24 mouse cellular contexts compared by ENCODE assay signal in genomic region chr12:52014494-52015029, GRCm38 (mm10). TPM values are rescaled to one million over a fixed set of nuclear protein-coding genes. Genes with fewer than 3 reads are reported as not detected.
DNase-seq lines count a peak whose midpoint lies in the region; ATAC-seq and TF ChIP-seq lines count a peak whose summit lies in the region.
"Had no signal": no experiment of that assay in that cellular context is flagged by ENCODE, and none has a peak within 500 bp of the region (broad histone marks: within the 10 kb centered on the region; RNA-seq: fewer than 3 reads in every experiment).

No protein-coding gene starts in this region.

- no peak for TF ChIP-seq EP300 in lung, postnatal 0 days (IDR thresholded peaks at IDR 0.05)

- 40% methylated on average over 7 of the region's 7 CpGs for WGBS in lung, embryonic 14.5 days
- WGBS in lung, adult 2 months, result 69% methylated on average over 7 of the region's 7 CpGs
- WGBS in lung, postnatal 0 days, result 52% methylated on average over 7 of the region's 7 CpGs

- H3K4me2 ChIP-seq in lung, embryonic 14.5 days, result peak overlapping the region; percentile 29; the same call in 1 of the 2 replicates
- H3K4me2 ChIP-seq in lung, postnatal 0 days (replicated peaks; ENCODE audit: low read depth, low read length), result no peak overlapping the region
- H3K4me2 ChIP-seq: embryonic facial prominence, embryonic 13.5 days; forebrain, embryonic 13.5 days; heart, embryonic 11.5 days; hindbrain, embryonic 12.5 days; hindbrain, embryonic 15.5 days had no signal

- H3K4me3 ChIP-seq in lung, embryonic 14.5 days (ENCODE audit: low read depth, low read length), result no peak overlapping the region
- H3K4me3 ChIP-seq in lung, adult 2 months (replicated peaks; ENCODE audit: extremely low read depth, low read depth, low read length), result no peak overlapping the region
- H3K4me3 ChIP-seq in lung, postnatal 0 days (ENCODE audit: low read depth, low read length), result no peak overlapping the region
- H3K4me3 ChIP-seq: embryonic facial prominence, embryonic 13.5 days; forebrain, embryonic 10.5 days; forebrain, embryonic 13.5 days; gastrocnemius, adult 2 months; hindbrain, embryonic 12.5 days; hindbrain, embryonic 15.5 days had no signal

- 0 out of 2 replicates have a peak, but pooled peaks have one; percentile 58 for ATAC-seq in frontal cortex, adult (ENCODE audit: low TSS enrichment)
- ATAC-seq in lung, embryonic 14.5 days (ENCODE audit: insufficient read depth), result peak; percentile 84
- no peak for ATAC-seq in lung, postnatal 0 days
- ATAC-seq: CD4-positive, CD25-positive, alpha-beta regulatory T cell, adult 4 months; forebrain, embryonic 13.5 days had no signal

- TF ChIP-seq POLR2A in lung, adult 2 months (IDR thresholded peaks at IDR 0.05; ENCODE audit: borderline replicate concordance, extremely low read depth, low read depth, low read length), result no peak

- no peak overlapping the region for H3K27ac ChIP-seq in lung, embryonic 14.5 days (ENCODE audit: low read depth)
- no peak overlapping the region for H3K27ac ChIP-seq in lung, postnatal 0 days (ENCODE audit: low read length)
- H3K27ac ChIP-seq: embryonic facial prominence, embryonic 13.5 days; forebrain, embryonic 10.5 days; forebrain, embryonic 13.5 days; gastrocnemius, adult 2 months; hindbrain, embryonic 12.5 days; hindbrain, embryonic 15.5 days had no signal

- no peak overlapping the region for H3K9ac ChIP-seq in lung, embryonic 14.5 days
- no peak overlapping the region for H3K9ac ChIP-seq in lung, postnatal 0 days (replicated peaks; ENCODE audit: low read depth)
- H3K9ac ChIP-seq: embryonic facial prominence, embryonic 13.5 days; forebrain, embryonic 13.5 days; hindbrain, embryonic 12.5 days; hindbrain, embryonic 15.5 days had no signal

- H3K9me3 ChIP-seq in lung, embryonic 14.5 days (ENCODE audit: low read depth, low read length), result no peaks in the 10 kb centered on the region
- no peaks in the 10 kb centered on the region for H3K9me3 ChIP-seq in lung, postnatal 0 days (ENCODE audit: low read length)
- H3K9me3 ChIP-seq: embryonic facial prominence, embryonic 13.5 days; forebrain, embryonic 10.5 days; forebrain, embryonic 13.5 days; hindbrain, embryonic 12.5 days; hindbrain, embryonic 15.5 days had no signal

- H3K36me3 ChIP-seq in lung, embryonic 14.5 days (ENCODE audit: insufficient read depth), result no peaks in the 10 kb centered on the region
- no peaks in the 10 kb centered on the region for H3K36me3 ChIP-seq in lung, postnatal 0 days (ENCODE audit: insufficient read depth, low read length)
- H3K36me3 ChIP-seq: embryonic facial prominence, embryonic 13.5 days; forebrain, embryonic 10.5 days; hindbrain, embryonic 12.5 days; hindbrain, embryonic 15.5 days had no signal

- H3K4me1 ChIP-seq in lung, embryonic 14.5 days (ENCODE audit: insufficient read depth), result peaks cover 7% of the 10 kb centered on the region
- H3K4me1 ChIP-seq in lung, adult 2 months (ENCODE audit: control insufficient read depth, insufficient read depth, low read length), result no peaks in the 10 kb centered on the region
- no peaks in the 10 kb centered on the region for H3K4me1 ChIP-seq in lung, postnatal 0 days (ENCODE audit: insufficient read depth, low read depth, low read length)
- H3K4me1 ChIP-seq: embryonic facial prominence, embryonic 13.5 days; hindbrain, embryonic 15.5 days had no signal

- H3K27me3 ChIP-seq in lung, embryonic 14.5 days (ENCODE audit: insufficient read depth, low read length), result no peaks in the 10 kb centered on the region
- no peaks in the 10 kb centered on the region for H3K27me3 ChIP-seq in lung, postnatal 0 days (replicated peaks; ENCODE audit: insufficient read depth, low read length)
- H3K27me3 ChIP-seq: embryonic facial prominence, embryonic 13.5 days; forebrain, embryonic 13.5 days; hindbrain, embryonic 12.5 days; hindbrain, embryonic 15.5 days had no signal

- no peak for DNase-seq in frontal cortex, postnatal 10 days (ENCODE audit: low spot score in 2 of 2)
- DNase-seq in lung, embryonic 14.5 days, result peak; percentile 86
- no peak for DNase-seq in lung, adult 2 months
- DNase-seq in lung, postnatal 0 days (ENCODE audit: low spot score), result peak; percentile 32
- DNase-seq in lung, postnatal 25 days (ENCODE audit: low spot score), result no peak
- DNase-seq: cerebellum, adult 11 months; cerebellum, adult 2 months; cerebellum, adult 9-11 months; cerebellum, postnatal 25 days; gastrocnemius, adult 2 months; gastrocnemius, postnatal 14 days; heart, adult 11 months had no signal

- no peak for TF ChIP-seq CTCF in lung, embryonic 14.5 days (IDR thresholded peaks at IDR 0.05; ENCODE audit: low read depth)
- no peak for TF ChIP-seq CTCF in lung, adult 2 months (IDR thresholded peaks at IDR 0.05; ENCODE audit: insufficient read depth, low read length)
- no peak for TF ChIP-seq CTCF in lung, postnatal 0 days (IDR thresholded peaks at IDR 0.05)

RNA-seq across cellular contexts. Expression of gene Dtd2, which starts 8.3 kb away (rescaled TPM):
- 24.4 and 25.9 TPM in 2 replicates for polyA plus RNA-seq in lung, embryonic 14.5 days (2014; fragmentation: Nextera tagmentation; extraction: Ambion mirVana)
- 4.6 and 6.8 TPM in 2 replicates for polyA plus RNA-seq in lung, adult 2 months (2012; rRNA removed)
- polyA plus RNA-seq in lung, postnatal 0 days (2015; fragmentation: Nextera tagmentation; extraction: Ambion mirVana), result 18.2 and 20.1 TPM in 2 replicates

RNA-seq across cellular contexts. Expression of gene Gpr33, which starts 13.3 kb away (rescaled TPM):
- not detected in 2 replicates for polyA plus RNA-seq in lung, embryonic 14.5 days (2014; fragmentation: Nextera tagmentation; extraction: Ambion mirVana)
- polyA plus RNA-seq in lung, adult 2 months (2012; rRNA removed), result 0.40 and 0.62 TPM in 2 replicates
- not detected in 2 replicates for polyA plus RNA-seq in lung, postnatal 0 days (2015; fragmentation: Nextera tagmentation; extraction: Ambion mirVana)
- polyA plus RNA-seq: adrenal gland, adult 2 months; C2C12; CD4-positive, CD25-positive, alpha-beta regulatory T cell, adult 4 months; cerebellum, adult 2 months; embryonic facial prominence, embryonic 13.5 days; forebrain, embryonic 10.5 days; forebrain, embryonic 13.5 days; heart, embryonic 11.5 days; heart, embryonic 14.5 days; heart, postnatal 0 days; hindbrain, embryonic 12.5 days; hindbrain, embryonic 15.5 days had no signal

RNA-seq across cellular contexts. Expression of gene Heatr5a, which starts 43.4 kb away (rescaled TPM):
- polyA plus RNA-seq in lung, embryonic 14.5 days (2014; fragmentation: Nextera tagmentation; extraction: Ambion mirVana), result 18.2 and 19.2 TPM in 2 replicates
- 35.0 and 50.4 TPM in 2 replicates for polyA plus RNA-seq in lung, adult 2 months (2012; rRNA removed)
- polyA plus RNA-seq in lung, postnatal 0 days (2015; fragmentation: Nextera tagmentation; extraction: Ambion mirVana), result 5.0 and 5.4 TPM in 2 replicates

Comparison
In these comparisons a context has a peak if more than half of its experiments do, and no peak if none do; other contexts are left out.
1. DNase-seq: peak in lung, embryonic 14.5 days (single experiment) and lung, postnatal 0 days (single experiment); none in frontal cortex, postnatal 10 days (0 of 2), lung, adult 2 months (single experiment) and lung, postnatal 25 days (single experiment).